Mouse (Mus musculus) cerebellum, adult 2 months (tissue): ENCODE measurements at regions not wholly inside any gene's neighbourhood (a gene's known extent, or its start where the extent isn't known, plus 50 kb on each side); places are given as distances from the start of the nearest gene placed in this dataset.

ENCODE experiments used
- CTCF ChIP-seq: fragments of 200-500 bp; IDR thresholded peaks from 2 replicates; pipeline ENCODE4 v1.5.1; 2011; ENCODE audit warnings: low read depth, mild to moderate bottlenecking, control low read depth, low read length, moderate library complexity, borderline replicate concordance; ENCODE audit not compliant: insufficient read depth
- POLR2A ChIP-seq: fragments of 200-500 bp; IDR thresholded peaks from 2 replicates; pipeline ENCODE4 v1.6.1; 2011; ENCODE audit warnings: low read length, control low read depth, borderline replicate concordance; ENCODE audit not compliant: insufficient read depth

- TF ChIP-seq CTCF (no peak), POLR2A (no peak)
These were observed 97.0 kb downstream of the Rpap3 start for GRCm38 (mm10) chr15:97608651-97609050.
